In the genomic region with DNA sequence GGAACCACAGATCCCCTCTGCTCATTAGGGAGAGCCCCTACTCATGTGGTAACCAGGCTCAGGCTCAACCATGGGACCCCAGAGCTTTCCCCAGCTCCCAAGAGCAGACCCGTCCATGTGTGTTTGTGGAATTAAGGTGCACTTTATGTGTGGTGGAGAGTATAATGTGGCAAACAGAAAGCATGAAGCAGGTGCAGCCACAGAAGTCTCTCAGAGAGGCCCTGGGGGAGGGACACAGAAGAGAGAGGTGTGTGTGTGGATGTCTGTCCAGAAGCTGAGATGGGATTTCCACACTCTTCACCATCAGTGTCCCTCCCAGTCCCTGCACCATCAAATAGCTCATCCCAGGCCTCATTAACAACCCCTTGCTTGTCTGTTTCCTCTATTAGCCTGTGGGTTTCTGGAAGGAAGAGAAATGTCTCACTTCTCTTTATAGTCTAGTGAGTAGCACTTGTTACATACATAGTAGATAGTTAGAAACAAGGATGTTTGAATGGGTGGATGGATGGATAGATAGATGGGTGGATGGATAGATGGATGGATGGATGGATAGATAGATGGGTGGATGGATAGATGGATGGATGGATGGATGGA, we compare ENCODE assay signal across 30 mouse cellular contexts. TPM values are rescaled to one million over a fixed set of nuclear protein-coding genes. Genes with fewer than 3 reads are reported as not detected.
"Had no signal": no experiment of that assay in that cellular context is flagged by ENCODE, and none has a peak within 500 bp of the region (broad histone marks: within the 10 kb centered on the region; RNA-seq: fewer than 3 reads in every experiment).

No protein-coding gene starts in this region.

- H3K9me3 ChIP-seq: intestine, embryonic 15.5 days; limb, embryonic 12.5 days; limb, embryonic 15.5 days; midbrain, embryonic 13.5 days; neural tube, embryonic 13.5 days had no signal

- H3K4me1 ChIP-seq: intestine, embryonic 15.5 days; midbrain, embryonic 13.5 days had no signal

- ATAC-seq: intestine, embryonic 15.5 days; liver, postnatal 0 days; lung, postnatal 0 days; midbrain, embryonic 13.5 days; midbrain, embryonic 16.5 days had no signal

- H3K36me3 ChIP-seq: intestine, embryonic 15.5 days; kidney, embryonic 15.5 days; limb, embryonic 12.5 days; limb, embryonic 15.5 days; neural tube, embryonic 13.5 days had no signal

- H3K9ac ChIP-seq: intestine, embryonic 15.5 days; kidney, embryonic 15.5 days; limb, embryonic 12.5 days; limb, embryonic 15.5 days; liver, embryonic 14.5 days; liver, postnatal 0 days; lung, embryonic 14.5 days; midbrain, embryonic 13.5 days; neural tube, embryonic 13.5 days had no signal

- H3K4me3 ChIP-seq: intestine, embryonic 15.5 days; kidney, embryonic 15.5 days; left cerebral cortex, adult 2 months; limb, embryonic 12.5 days; limb, embryonic 15.5 days; midbrain, embryonic 13.5 days; myocyte; neural tube, embryonic 13.5 days had no signal

- H3K27ac ChIP-seq: intestine, embryonic 15.5 days; kidney, embryonic 15.5 days; left cerebral cortex, adult 2 months; limb, embryonic 12.5 days; limb, embryonic 15.5 days; liver, embryonic 14.5 days; macrophage; midbrain, embryonic 13.5 days; neural tube, embryonic 13.5 days had no signal

- DNase-seq: kidney, adult 11 months; kidney, adult 8-10 months; kidney, postnatal 10 days; kidney, postnatal 36 days; layer of hippocampus, postnatal 36 days; left cerebral cortex, postnatal 4 days; liver, postnatal 0 days; lung, embryonic 14.5 days had no signal

- H3K27me3 ChIP-seq: intestine, embryonic 15.5 days; kidney, embryonic 15.5 days; midbrain, embryonic 13.5 days; neural tube, embryonic 13.5 days had no signal

- H3K4me2 ChIP-seq: intestine, embryonic 15.5 days; kidney, embryonic 15.5 days; limb, embryonic 12.5 days; limb, embryonic 15.5 days; liver, embryonic 11.5 days; lung, embryonic 14.5 days; midbrain, embryonic 13.5 days; neural tube, embryonic 13.5 days had no signal

RNA-seq across cellular contexts. Expression of a gene that starts 26.6 kb away (rescaled TPM):
- total RNA-seq: layer of hippocampus, adult 8-10 months; layer of hippocampus, postnatal 10 days; layer of hippocampus, postnatal 36 days; left cerebral cortex, adult 2 months; left cerebral cortex, postnatal 14 days; left cerebral cortex, postnatal 4 days; megakaryocyte-erythroid progenitor cell, adult 5-6 weeks; monocyte, adult 5-6 weeks; neutrophil, adult 5-6 weeks had no signal
- polyA plus RNA-seq: intestine, embryonic 15.5 days; kidney, embryonic 15.5 days; limb, embryonic 12.5 days; limb, embryonic 15.5 days; liver, embryonic 11.5 days; liver, embryonic 14.5 days; liver, postnatal 0 days; lung, embryonic 14.5 days; macrophage; midbrain, embryonic 13.5 days; midbrain, embryonic 16.5 days; myocyte; neural tube, embryonic 13.5 days; small intestine, adult 2 months; spleen, adult 2 months; stomach, embryonic 16.5 days had no signal

RNA-seq across cellular contexts. Expression of a gene that starts 41.6 kb away (rescaled TPM):
- total RNA-seq: monocyte, adult 5-6 weeks had no signal
